Mouse (Mus musculus): Measurements from ENCODE around the gene Fer.

DNA sequence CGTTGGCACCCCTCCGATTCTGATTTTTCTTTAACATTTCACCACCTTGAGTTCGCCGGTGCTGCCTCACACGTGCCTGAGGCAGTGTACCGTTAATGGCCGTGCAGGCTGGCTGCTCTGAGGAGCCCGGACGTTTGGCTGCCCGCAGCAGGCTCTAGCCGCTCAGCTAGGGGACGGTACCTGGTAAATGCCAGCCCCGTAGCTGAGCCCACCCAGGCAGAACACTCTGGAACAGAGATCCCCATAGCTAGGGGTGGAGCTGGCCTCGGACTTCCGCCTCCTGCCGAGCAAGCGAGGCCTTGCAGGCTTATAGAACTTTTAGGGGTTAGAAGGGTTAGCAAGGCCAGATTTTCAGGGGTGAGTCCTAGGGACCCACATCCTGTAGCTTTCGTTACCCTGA is 75.0 kb downstream of the Fer start:
- TF ChIP-seq POLR2A (IDR thresholded peaks at IDR 0.05; ENCODE audit: low read depth, low read length) (no peak), CTCF (IDR thresholded peaks at IDR 0.05; ENCODE audit: extremely low read depth, insufficient read depth, insufficient read length, insufficient replicate concordance) (no peak)

Data from spleen, adult 2 months (tissue).